Mouse (Mus musculus) spleen, adult 12 weeks (tissue): ENCODE measurements around the gene Ankrd2.
"Not testable (repeated sequence)": the region's sequence is repeated elsewhere in the genome, so short reads cannot be mapped to it uniquely, and the experiment has no call there.

ENCODE experiments used
- DNase-seq: peaks from one replicate; pipeline ENCODE4 v3.0.0; 2022; ENCODE audit warnings: low spot score

Ankrd2 gene

DNA sequence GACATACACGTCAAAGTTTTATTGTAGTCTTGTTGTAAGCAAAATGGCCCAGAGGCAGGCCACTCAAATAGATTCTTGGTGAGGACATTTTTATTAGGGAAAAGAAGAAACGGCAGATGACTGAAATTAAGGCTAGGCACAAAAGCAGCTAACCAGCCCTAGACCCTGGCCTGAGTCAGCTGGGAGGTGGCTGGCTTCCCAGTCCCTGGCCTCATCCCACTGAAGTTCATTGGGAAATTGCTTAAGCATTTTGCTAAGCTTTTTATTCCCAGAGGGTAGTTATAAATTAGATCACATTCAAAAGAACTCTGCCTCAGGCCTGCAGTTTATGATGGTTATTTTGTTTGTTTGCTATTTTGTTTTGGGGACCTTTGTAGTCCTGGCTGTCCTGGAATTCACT is 20.1 kb downstream of the Ankrd2 start:
- no peak for DNase-seq

DNA sequence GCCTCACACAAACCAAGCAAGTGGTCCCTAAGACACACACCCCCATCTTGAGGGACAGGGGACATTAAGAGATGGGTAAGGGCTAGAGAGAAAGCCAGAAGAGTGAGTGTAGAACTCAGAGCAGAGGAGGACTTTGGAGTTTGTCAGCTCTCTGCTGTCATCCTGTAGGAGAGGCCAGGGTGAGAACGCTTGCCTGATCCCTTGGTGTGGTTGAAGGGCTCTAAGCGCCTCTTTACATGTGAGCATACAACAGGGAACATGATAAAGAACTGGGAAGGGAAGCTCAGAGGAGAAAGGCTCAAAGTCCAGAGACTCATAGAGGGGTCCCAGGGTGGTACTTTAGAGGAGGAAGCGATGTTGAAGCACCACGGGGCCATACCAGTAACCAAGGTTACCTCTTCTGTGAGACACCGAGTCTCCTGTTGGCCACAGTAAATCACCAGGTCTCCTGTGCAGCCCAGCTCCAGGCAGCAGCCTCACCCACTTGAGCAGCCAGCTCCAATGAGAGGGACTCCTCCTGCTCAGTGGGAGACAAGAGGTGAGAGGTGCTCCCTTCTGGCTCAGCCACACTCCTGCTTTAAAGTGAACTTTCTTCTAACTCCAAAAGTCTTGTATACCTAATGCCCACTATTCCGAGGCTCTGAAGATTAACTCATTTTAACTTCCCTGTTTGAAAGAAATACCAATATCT is 21.1 kb downstream of the Ankrd2 start:
- DNase-seq = no peak

DNA sequence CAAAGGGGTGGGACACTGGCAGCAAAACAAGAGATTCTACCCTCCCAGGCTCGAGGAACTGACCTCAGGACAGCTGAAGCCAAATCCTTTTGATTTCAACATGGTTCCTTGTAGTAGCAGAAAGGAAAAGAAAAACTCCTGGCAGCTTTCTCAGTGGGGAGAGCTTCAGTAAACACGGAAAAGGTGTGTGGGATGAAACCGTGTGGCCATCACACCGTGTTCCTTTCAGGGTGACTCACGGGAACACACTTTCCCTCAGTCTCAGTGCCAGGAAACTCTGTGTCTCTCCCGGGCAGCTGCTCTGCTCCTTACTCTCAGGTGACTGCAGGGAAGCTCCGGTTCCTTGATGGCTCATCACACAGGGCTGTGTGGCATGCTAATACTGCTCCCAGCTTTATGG is 22.6 kb downstream of the Ankrd2 start:
- DNase-seq = no peak

DNA sequence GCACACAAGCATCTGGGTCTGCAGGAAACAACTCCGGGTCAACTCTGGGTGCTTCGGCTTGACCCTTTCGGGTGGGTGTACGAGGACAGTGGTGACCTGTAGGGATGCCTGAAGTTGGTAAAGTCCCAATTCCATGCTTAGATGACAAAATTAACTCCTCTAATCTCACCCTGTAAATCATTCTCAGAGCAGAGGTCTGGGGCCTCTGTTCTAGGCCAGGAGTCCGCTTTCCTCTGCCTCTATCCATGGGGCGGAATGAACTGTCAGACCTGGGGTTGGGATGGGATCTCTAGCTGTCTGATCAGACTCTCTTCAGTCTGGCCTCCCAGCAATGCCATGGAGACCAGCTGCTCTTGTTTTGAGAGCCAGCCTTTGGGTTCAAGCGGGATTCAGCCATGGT is 25.6 kb downstream of the Ankrd2 start:
- no peak for DNase-seq

DNA sequence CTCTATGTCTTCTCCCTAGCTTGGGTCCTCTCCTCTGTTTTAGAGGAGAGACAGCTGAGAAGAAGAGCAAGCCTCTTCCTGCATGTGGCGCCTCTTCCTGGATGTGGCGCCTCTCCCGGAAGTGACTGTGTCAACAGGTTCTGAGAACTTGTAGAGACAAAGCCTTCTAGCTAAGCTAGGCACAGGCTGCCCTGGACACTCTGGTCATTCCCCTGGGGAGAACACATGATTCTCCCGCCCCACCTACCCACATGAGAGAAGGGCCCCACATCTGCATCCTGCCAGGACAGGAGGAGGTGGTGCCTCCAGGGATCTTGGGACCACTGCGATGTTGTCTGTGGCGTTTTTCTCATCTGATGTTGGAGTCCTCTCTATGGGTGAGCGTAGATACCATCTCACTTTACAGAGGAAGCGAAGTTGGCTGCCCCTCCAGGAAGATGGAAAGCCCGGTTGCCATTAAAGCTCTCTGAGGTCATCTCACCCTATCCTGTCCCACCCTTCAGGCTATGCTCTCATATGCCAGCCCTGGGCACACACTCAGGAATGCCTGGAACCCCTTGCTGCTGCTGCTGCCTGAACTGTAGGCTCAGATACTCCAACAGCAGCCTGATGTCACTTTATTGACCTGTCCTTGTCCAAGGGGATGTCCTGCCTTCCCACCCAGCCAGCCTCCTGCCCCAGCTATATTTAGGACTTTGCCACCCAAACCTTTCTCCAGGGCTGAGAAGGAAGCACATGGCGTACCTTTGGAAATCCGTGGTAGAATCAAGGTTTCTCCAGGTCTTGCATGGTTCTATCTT is 32.8 kb downstream of the Ankrd2 start:
- DNase-seq = no peak

DNA sequence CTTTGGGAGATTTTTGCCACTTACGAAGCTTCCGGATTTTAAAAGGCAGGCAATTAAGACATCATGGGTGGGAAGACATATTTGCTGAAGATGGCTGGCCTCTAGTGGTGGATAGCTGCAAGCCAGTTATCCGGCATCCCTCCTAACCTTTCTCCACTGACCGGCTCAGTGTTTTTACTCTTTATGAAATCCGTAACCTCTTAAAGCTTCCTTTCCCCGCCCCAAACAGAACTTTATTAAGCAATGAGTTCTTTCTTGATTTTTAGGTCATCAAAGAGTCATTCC is 33.4 kb downstream of the Ankrd2 start:
- no peak for DNase-seq

DNA sequence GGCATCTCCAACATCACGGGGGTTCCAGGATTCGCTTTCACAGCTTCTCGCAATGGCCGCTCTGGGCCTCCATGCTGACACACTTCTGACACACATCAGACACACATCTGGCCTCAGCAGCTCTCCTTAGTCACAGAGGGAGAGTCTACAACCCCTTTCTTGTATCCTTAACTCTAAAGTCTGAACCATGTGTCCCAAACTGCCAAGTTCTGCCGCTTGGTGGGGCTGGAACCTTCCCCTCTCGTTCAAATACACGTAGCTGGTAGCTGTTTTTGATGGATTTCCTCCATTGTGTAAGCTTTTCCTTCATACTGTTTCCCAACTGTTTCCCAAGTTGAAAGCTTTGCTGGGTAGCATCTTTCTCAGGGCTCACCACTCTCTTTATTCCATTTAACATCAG is 35.4 kb downstream of the Ankrd2 start:
- DNase-seq = no peak

DNA sequence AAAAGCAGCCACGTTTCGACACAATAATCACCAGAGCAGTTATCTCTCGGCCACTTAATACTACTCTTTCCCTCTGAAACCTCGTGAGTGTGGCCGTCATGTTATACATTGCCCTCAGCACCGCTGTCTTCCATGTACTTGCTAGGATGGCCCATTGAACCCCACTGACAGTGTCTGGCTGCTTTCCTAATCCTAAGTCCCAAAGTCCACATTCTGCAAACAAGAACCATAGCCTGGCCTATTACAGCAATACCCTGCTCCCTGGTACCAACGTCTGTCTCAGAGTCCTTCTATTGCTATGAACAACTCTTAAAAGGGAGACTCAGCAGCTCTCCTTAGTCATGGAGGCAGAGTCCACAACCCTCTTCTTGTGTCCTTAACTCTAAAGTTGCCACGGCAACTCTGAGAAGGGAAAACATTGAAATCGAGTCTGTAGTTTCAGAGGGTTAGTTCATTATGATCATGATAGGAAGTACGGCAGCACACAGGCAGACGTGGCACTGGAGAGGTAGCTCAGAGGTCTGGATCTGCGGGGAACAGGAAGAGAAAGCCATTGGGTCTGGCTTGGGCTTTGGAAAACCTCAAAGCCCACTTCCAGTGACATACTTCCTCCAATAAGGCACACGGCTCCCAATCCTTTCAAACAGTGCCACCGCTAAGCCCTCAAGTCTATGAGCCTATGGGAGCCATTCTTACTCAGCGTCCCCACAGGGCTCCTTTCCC is 36.2 kb downstream of the Ankrd2 start:
- DNase-seq = no peak

DNA sequence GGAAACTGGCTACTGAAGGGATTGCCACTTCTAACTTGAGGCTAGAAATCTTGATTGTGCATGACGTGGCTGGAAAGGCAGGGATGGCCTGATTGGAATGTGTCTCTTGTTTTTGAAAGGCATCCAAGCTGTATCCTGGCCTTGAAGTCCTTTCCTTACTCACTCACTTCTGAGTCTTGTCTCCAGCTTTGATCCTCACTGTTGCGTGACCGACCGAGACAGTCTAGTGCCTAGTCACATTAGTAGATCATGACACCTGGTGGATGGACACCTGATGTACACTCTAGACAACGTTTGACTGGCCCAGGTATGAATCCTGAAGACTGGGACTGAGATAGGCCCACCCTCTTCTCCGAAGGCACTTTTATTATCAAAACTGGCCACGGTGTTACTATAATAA is 37.0 kb downstream of the Ankrd2 start:
- DNase-seq = no peak

DNA sequence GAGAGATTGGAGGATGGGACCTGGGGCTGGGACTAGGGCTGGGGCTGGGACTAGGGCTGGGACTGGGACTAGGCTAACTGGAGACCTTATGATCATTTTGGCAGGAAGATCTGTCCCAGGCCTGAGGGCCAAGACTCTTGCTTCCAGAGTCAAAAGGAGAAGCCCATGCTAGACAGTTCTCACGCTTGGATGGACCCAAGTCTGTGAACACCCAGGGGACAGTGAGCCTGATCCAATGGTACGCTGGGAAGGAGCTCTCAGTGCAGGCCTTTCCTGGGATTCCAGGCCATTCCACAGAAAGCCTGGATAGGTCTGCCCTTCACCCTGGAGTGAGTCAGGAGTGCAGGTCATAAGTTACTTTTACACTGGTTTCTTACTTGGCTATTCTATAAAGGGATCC is 39.3 kb downstream of the Ankrd2 start:
- DNase-seq = no peak

DNA sequence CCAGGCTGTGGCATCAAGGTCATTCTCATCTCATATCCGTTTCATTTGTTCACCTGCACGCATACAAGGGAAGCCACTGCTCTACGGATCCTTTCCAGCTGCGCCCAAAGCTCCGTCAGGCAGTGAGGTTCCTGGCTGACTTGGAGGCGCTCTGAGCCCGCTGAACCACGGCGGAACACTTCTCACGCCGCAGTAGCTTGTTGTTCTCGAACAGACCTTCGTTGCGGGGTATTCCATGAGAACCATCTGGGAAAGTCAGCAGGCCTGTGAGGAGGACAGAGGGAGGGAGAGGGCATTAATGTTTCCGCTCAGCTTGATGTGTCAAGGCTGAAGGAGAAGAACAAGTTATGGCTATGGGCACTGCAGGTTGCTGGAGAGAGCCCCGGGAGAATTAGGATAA is 40.2 kb downstream of the Ankrd2 start:
- no peak for DNase-seq

DNA sequence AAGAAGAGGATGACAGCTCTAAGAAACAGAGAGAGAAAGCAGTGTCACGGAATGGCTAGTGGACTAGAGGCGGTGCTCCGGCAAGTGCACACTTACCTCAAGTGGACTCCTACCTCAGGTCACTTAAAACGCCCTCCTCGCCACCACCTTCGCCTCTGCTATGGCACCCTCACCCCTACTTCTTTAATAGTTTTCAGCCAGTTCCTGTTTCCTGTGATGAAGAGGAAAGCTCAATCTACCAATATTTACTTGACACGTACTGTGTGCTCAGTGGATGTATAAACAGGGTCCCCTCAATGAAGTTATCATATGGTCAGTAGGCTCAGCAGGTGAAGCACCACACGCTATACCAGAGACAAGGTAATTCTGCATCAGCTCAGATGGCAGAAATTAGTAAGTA is 42.8 kb downstream of the Ankrd2 start:
- DNase-seq = no peak

DNA sequence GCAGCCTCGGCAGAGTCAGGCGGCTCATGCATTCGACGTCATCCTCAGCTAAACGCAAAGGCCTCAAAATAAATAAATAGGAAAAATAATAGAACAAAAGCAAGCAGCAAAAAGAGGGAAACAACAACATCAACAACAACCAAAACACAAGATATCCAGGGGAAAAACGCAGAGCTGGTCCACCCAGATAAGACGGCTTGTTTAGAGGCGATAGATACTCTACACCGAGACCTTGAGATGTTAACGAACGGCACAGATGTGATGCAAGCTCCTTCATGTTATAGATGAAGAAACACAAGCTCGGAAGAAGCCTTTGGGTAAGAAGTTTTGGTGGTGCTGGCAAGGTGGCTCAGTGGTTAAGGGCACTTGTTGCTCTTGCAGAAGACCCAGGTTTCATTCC is 43.2 kb downstream of the Ankrd2 start:
- no peak for DNase-seq

DNA sequence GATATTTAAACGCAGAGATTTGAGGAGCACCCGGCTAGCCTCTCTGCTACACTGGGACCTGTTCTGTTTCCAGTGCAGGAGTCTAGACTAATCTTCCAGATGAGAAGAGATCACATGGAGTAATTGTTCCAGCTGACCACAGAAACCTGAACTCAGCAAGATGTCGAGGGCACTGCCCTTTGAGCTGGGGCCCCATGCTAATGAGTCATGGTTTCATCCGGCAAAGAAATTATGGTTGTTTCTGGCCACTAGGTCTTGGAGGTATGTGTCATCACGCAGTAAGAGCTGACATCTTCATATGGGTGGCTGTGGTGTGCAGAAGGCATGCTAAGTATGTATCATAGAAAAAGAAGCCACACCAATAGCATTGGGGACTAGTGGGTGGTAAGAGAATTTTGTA is 44.1 kb downstream of the Ankrd2 start:
- DNase-seq = no peak

DNA sequence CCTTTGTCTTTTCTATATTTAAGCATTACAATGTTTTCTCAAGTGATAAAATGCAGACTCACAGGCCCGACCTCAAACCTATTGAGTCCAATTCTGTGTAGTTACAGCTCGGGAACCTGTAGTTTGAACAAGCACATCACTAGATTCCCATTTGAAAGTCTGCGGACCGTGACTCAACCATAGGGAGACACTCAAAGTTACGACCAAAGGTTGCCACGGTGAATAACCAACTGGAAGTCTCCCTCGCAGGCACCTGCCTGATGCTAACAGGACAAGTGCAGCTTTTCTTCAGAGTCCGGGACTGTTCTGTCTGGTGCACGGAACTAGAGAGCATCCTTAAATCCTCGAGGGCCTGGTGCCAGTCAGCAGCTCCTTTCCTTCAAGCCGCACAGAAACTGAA is 44.7 kb downstream of the Ankrd2 start:
- DNase-seq = no peak

DNA sequence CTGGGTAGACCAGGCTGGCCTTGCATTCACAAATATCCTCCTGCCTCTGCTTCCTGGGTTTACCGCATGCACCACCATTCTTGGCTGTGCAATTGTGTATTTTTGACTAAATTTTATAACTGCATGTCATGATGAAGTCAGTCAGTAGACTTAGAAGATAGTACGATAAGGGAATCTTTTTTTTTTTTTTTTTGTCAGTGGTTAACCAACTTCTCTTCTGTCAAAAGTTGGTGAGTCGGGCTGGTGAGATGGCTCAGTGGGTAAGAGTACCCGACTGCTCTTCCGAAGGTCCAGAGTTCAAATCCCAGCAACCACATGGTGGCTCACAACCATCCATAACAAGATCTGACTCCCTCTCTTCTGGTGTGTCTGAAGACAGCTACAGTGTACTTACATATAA is 45.8 kb downstream of the Ankrd2 start:
- not testable (repeated sequence) for DNase-seq

DNA sequence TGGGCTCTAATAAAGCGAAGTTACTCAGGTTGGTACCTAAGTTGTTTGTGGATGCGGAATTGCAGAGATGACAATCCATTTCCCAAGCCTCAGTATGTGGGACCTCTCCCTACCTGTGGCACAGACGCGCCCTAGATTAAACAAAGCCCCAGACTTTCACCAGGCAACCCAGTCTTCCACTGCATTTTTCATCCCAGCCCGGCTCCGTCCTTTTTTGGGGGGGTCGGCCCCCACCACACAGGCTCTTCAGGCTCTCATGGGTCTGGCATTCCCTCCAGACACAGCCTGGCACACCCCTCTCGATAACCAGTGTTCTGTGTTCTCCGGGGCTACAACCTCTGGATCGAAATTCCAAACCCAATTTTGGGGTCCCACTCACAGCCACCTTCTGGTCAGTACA is 49.9 kb downstream of the Ankrd2 start:
- DNase-seq = no peak

DNA sequence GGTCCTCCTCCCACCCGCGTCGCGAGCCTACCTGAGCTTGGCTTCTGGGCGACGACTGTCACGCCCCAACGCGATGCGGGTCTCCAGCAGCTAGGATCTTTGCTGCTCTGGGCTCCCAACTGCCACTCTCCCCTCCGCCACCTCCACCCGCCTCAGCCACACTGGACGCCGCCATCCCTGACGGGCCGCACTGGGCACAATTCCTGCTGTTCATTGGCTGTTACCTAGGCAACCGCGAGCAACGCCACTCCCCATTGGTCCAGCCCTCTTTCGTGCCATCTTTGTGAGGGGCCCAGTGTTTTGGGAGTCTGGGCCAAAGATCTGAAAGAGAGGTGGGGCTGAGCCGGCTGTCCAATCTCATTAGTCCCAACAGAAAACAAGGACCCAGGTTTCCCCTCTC is 50.4 kb downstream of the Ankrd2 start, which contains the start of gene Morn4:
Gene Morn4 (minus strand): TSS at position 192 of the 400 bp plus-strand sequence.
- DNase-seq = peak; percentile 29

DNA sequence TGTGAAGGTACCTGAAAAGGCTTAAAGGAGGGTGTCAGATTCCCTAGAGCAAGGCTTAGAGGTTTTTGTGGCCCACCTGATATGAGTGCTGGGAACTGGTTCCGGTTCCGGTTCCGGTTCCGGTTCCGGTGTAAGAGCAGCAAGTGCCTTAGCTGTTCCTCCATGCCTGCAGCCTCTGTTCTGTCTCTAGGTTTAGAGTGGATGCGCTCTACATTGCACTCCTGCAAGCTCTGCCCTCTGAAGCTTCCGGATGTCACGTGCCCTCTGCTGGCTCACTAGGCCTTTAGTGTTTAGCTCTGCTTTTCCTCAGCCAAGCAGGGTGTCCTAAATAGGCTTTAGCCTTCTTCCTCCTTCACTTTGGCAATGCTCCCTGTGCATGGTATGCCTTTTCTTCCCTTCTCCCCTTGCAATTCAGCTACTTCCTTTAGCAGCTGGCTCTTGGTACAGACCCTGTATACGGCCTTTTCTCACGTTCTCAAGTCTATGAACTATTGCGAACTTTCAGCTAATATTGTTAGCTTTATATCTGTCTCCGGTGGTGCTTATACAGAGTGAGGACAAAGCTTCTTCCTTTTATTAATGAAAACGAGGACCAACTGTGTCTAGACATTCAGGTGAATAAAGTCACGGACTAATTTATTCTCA is 53.4 kb downstream of the Ankrd2 start:
- peak; percentile 34 for DNase-seq

DNA sequence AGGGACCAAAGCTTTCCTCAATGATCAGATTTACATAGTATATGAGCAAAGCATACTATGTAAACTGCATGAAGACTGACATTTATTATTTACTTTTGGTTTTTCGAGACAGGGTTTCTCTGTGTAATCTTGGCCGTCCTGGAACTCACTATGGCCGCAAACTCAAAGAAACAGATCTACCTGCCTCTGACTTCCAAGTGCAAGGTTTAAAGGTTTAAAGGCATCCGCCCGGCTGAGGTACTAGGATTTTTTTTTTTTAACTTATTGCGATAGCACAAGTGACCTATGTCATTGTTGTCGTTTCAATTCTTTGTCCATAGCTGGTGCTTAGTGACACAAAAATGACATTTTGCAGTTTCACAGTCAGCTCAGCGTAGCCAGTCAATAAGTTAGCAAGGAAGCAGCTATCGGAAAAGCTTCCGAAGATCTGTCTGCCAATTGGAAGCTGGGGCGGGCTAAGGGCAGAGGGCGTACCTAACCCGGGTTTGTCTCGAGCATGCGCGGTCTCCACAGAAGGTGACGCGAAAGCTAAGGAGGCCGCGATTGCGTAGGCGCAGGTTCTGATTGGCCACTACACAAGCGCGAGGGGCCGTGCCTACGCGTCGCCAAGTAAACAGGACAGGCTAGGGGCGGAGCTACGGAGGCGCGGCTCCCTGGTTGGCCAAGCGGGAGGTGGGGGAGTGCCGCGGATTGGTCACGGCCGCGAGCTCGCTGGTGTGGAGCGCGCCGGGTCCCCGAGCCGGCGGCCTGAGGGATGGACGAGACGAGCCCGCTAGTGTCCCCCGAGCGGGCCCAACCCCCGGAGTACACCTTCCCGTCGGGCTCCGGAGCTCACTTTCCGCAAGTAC is 54.2 kb downstream of the Ankrd2 start, which contains the start of gene Pi4k2a:
Gene Pi4k2a (plus strand): TSS at position 723 of the 848 bp plus-strand sequence.
- peak; percentile 97 for DNase-seq

DNA sequence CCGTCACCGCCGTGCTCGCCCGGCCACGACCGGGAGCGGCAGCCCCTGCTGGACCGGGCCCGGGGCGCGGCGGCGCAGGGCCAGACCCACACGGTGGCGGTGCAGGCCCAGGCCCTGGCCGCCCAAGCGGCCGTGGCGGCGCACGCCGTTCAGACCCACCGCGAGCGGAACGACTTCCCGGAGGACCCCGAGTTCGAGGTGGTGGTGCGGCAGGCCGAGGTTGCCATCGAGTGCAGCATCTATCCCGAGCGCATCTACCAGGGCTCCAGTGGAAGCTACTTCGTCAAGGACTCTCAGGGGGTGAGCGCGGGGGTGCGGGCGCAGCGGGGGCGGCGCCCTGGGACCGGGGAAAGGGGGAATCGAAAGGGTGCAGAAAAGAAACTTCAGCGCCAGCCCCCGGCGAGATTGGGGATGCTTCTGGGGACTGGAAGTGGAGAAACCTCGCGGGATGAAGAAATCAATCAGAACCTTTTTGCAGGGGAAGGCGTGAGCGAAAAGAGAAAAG is 54.9 kb downstream of the Ankrd2 start:
- DNase-seq = no peak
